Mouse (Mus musculus) stomach, postnatal 0 days (tissue): ENCODE measurements around the gene Tprn.

Experiments
- CTCF ChIP-seq: IDR thresholded peaks from 2 replicates; pipeline ENCODE4 v1.5.1; 2016; ENCODE audit warnings: antibody characterized with exemption, low read depth, mild to moderate bottlenecking, moderate library complexity
- EP300 ChIP-seq: optimal IDR thresholded peaks from 2 replicates; pipeline ENCODE3; 2016; ENCODE audit warnings: antibody characterized with exemption

DNA sequence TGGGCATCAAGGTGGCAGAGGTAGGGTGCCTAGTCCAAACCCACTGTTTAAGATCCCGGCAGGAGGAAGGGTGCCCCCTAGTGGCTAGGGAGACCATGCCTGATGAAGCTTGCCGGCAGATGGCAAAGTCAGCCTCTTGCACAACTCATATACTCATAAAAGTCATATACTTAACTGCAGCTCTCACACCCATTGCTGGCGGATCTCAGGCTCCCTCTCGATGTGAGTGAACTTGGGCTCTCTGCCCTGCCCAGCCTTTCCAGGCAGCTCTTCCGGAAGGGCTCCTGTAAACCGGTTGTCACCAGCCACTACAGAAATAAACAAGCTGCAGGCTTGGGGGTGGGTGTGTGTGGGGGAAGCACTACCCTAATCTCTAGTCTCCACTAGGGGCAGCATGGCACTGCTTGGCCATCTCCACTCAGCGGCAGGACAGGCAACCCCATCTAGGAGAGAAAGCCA is 34.0 kb upstream of the Tprn start:
- TF ChIP-seq CTCF (peak; percentile 74), EP300 (peak; percentile 64)
